13 mouse cellular contexts compared by ENCODE assay signal in genomic region chr4:88805761-88806160, GRCm38 (mm10). TPM values are rescaled to one million over a fixed set of nuclear protein-coding genes. Genes with fewer than 3 reads are reported as not detected.
A peak's percentile ranks its signal among the peaks of the same experiment; 100 is the strongest.
DNase-seq lines count a peak whose midpoint lies in the region; ATAC-seq and TF ChIP-seq lines count a peak whose summit lies in the region.
"Not testable (repeated sequence)": the region's sequence is repeated elsewhere in the genome, so short reads cannot be mapped to it uniquely, and the experiment has no call there.
"Had no signal": no experiment of that assay in that cellular context is flagged by ENCODE, and none has a peak within 500 bp of the region (broad histone marks: within the 10 kb centered on the region; RNA-seq: fewer than 3 reads in every experiment).

No protein-coding gene starts in this region.

- intact Hi-C loops in heart, adult 2 months (cut with DNase I): not testable (repeated sequence)

- H3K4me3 ChIP-seq in forebrain, embryonic 11.5 days (ENCODE audit: low read depth, low read length); heart, adult 2 months; hindbrain, embryonic 12.5 days; kidney, postnatal 0 days (replicated peaks; ENCODE audit: low read depth, low read length); liver, embryonic 13.5 days (replicated peaks); midbrain, embryonic 13.5 days (replicated peaks): not testable (repeated sequence)
- 0 out of 2 replicates have a peak overlapping the region, but pooled peaks have one; percentile 23 for H3K4me3 ChIP-seq in stomach, embryonic 15.5 days (replicated peaks)

- peak; percentile 34 for TF ChIP-seq CTCF in heart, adult 2 months (IDR thresholded peaks at IDR 0.05)
- TF ChIP-seq CTCF in kidney, postnatal 0 days (IDR thresholded peaks at IDR 0.05; ENCODE audit: low read depth): peak; percentile 39

- TF ChIP-seq EP300 in heart, adult 2 months (IDR thresholded peaks at IDR 0.05; ENCODE audit: insufficient read depth, low read depth, low read length): not testable (repeated sequence)

- not testable (repeated sequence) for H3K79me2 ChIP-seq in heart, adult 2 months (replicated peaks; ENCODE audit: control insufficient read depth, insufficient read depth, low read length)

- H3K4me1 ChIP-seq in forebrain, embryonic 11.5 days (replicated peaks; ENCODE audit: control insufficient read depth, insufficient read depth, low read length); heart, adult 2 months (ENCODE audit: control insufficient read depth, insufficient read depth, low read length); hindbrain, embryonic 12.5 days; kidney, postnatal 0 days (replicated peaks; ENCODE audit: insufficient read depth, low read length); liver, embryonic 13.5 days (replicated peaks); midbrain, embryonic 13.5 days (replicated peaks); stomach, embryonic 15.5 days: not testable (repeated sequence)

- not testable (repeated sequence) for H3K27ac ChIP-seq in forebrain, embryonic 11.5 days (ENCODE audit: low read depth, low read length); heart, adult 2 months; hindbrain, embryonic 12.5 days; kidney, postnatal 0 days; liver, embryonic 13.5 days; midbrain, embryonic 13.5 days; stomach, embryonic 15.5 days

- H3K4me2 ChIP-seq in forebrain, embryonic 11.5 days (ENCODE audit: low read depth, low read length, severe bottlenecking): peak overlapping the region; percentile 27; the same call in 1 of the 2 replicates
- peak overlapping the region; percentile 43 for H3K4me2 ChIP-seq in hindbrain, embryonic 12.5 days (replicated peaks)
- not testable (repeated sequence) for H3K4me2 ChIP-seq in kidney, postnatal 0 days (ENCODE audit: low read length); stomach, embryonic 15.5 days
- H3K4me2 ChIP-seq in liver, embryonic 13.5 days: peak overlapping the region; percentile 42; the same call in 1 of the 2 replicates
- H3K4me2 ChIP-seq in midbrain, embryonic 13.5 days (replicated peaks): peak overlapping the region; percentile 45

- not testable (repeated sequence) for H3K9me3 ChIP-seq in forebrain, embryonic 11.5 days (ENCODE audit: control insufficient read depth, low read length); hindbrain, embryonic 12.5 days (replicated peaks); kidney, postnatal 0 days (replicated peaks; ENCODE audit: low read length); liver, embryonic 13.5 days (replicated peaks); midbrain, embryonic 13.5 days; stomach, embryonic 15.5 days

- not testable (repeated sequence) for H3K36me3 ChIP-seq in forebrain, embryonic 11.5 days (ENCODE audit: control insufficient read depth, insufficient read depth, low read length); heart, adult 2 months (ENCODE audit: control insufficient read depth, insufficient read depth, low read length); hindbrain, embryonic 12.5 days; kidney, postnatal 0 days (ENCODE audit: insufficient read depth, low read length); liver, embryonic 13.5 days; midbrain, embryonic 13.5 days; stomach, embryonic 15.5 days

- H3K27me3 ChIP-seq in forebrain, embryonic 11.5 days (ENCODE audit: control insufficient read depth, insufficient read depth, low read length); heart, adult 2 months (ENCODE audit: control insufficient read depth, insufficient read depth, low read length); hindbrain, embryonic 12.5 days; kidney, postnatal 0 days (ENCODE audit: insufficient read depth, low read length); stomach, embryonic 15.5 days (replicated peaks): not testable (repeated sequence)
- peaks cover 12% of the 10 kb centered on the region; the same call in 1 of the 2 replicates for H3K27me3 ChIP-seq in liver, embryonic 13.5 days
- peaks cover 15% of the 10 kb centered on the region; the same call in 1 of the 2 replicates for H3K27me3 ChIP-seq in midbrain, embryonic 13.5 days

- 0% methylated on average over 11 of the region's 34 CpGs for WGBS in forebrain, embryonic 11.5 days
- 0% methylated on average over 17 of the region's 34 CpGs for WGBS in heart, adult 2 months
- 0% methylated on average over 7 of the region's 34 CpGs for WGBS in hindbrain, embryonic 12.5 days
- WGBS in kidney, postnatal 0 days: no CpG with 5 or more reads among the region's 34 CpGs
- WGBS in liver, embryonic 13.5 days (ENCODE audit: insufficient replicate concordance): 0% methylated on average over 9 of the region's 34 CpGs
- no CpG with 5 or more reads among the region's 34 CpGs for WGBS in midbrain, embryonic 13.5 days
- 0% methylated on average over 14 of the region's 34 CpGs for WGBS in stomach, embryonic 15.5 days

- ATAC-seq in forebrain, embryonic 11.5 days (replicated peaks; ENCODE audit: low FRiP score); hindbrain, embryonic 12.5 days (ENCODE audit: low FRiP score); kidney, postnatal 0 days (replicated peaks; ENCODE audit: low FRiP score, low read depth); liver, embryonic 13.5 days (ENCODE audit: low read depth); midbrain, embryonic 13.5 days; stomach, embryonic 15.5 days (ENCODE audit: insufficient read depth, low FRiP score, low read depth): not testable (repeated sequence)

- peak; percentile 49 to 57 for DNase-seq in adrenal gland, postnatal 36 days
- DNase-seq in forebrain, embryonic 11.5 days (ENCODE audit: low spot score); kidney, postnatal 0 days (ENCODE audit: low spot score); liver, embryonic 13.5 days: not testable (repeated sequence)
- DNase-seq in heart, adult 2 months: peak; percentile 54 to 55

- TF ChIP-seq POLR2A in heart, adult 2 months (IDR thresholded peaks at IDR 0.05; ENCODE audit: insufficient read depth, low read depth, low read length): not testable (repeated sequence)

- not testable (repeated sequence) for H3K9ac ChIP-seq in forebrain, embryonic 11.5 days (ENCODE audit: low read length); hindbrain, embryonic 12.5 days; kidney, postnatal 0 days (ENCODE audit: low read depth, low read length); liver, embryonic 13.5 days; midbrain, embryonic 13.5 days (replicated peaks); stomach, embryonic 15.5 days
- H3K9ac ChIP-seq in heart, adult 2 months (ENCODE audit: low read depth, low read length): peak overlapping the region; percentile 59; the same call in 1 of the 2 replicates

RNA-seq across cellular contexts. Expression of gene Gm13288, which starts 0.4 kb away (rescaled TPM):
- total RNA-seq in adrenal gland, postnatal 36 days (2021): under 1 TPM in 1 of 2 experiments, not detected in 1; 0.10 TPM
- not detected in 2 replicates for polyA plus RNA-seq in forebrain, embryonic 11.5 days (2014; fragmentation: Nextera tagmentation; extraction: Ambion mirVana)
- not detected for total RNA-seq in heart, adult 2 months (2021)
- not detected in 2 replicates for polyA plus RNA-seq in heart, adult 2 months (2012; rRNA removed)
- not detected in 2 replicates for polyA plus RNA-seq in hindbrain, embryonic 12.5 days (2016; fragmentation: Nextera tagmentation; extraction: Ambion mirVana)
- polyA plus RNA-seq in kidney, postnatal 0 days (2015; fragmentation: Nextera tagmentation; extraction: Ambion mirVana): 0.09 TPM in 1 of 2 replicates, not detected in the other
- polyA plus RNA-seq in liver, embryonic 13.5 days (2015; fragmentation: Nextera tagmentation; extraction: Ambion mirVana): not detected in 2 replicates
- not detected in 2 replicates for polyA plus RNA-seq in midbrain, embryonic 13.5 days (2015; fragmentation: Nextera tagmentation; extraction: Ambion mirVana)
- not detected in 2 replicates for polyA plus RNA-seq in stomach, embryonic 15.5 days (2015; fragmentation: Nextera tagmentation; extraction: Ambion mirVana)
- total RNA-seq: CH12.LX; gastrocnemius, postnatal 36 days; left cerebral cortex, postnatal 25 days had no signal
- polyA plus RNA-seq: embryonic facial prominence, embryonic 11.5 days had no signal

RNA-seq across cellular contexts. Expression of gene Gm13287, which starts 2.7 kb away (rescaled TPM):
- total RNA-seq in adrenal gland, postnatal 36 days (2021): not detected
- polyA plus RNA-seq in forebrain, embryonic 11.5 days (2014; fragmentation: Nextera tagmentation; extraction: Ambion mirVana): not detected in 2 replicates
- total RNA-seq in heart, adult 2 months (2021): not detected
- polyA plus RNA-seq in heart, adult 2 months (2012; rRNA removed): not detected in 2 replicates
- not detected in 2 replicates for polyA plus RNA-seq in hindbrain, embryonic 12.5 days (2016; fragmentation: Nextera tagmentation; extraction: Ambion mirVana)
- not detected in 2 replicates for polyA plus RNA-seq in kidney, postnatal 0 days (2015; fragmentation: Nextera tagmentation; extraction: Ambion mirVana)
- polyA plus RNA-seq in liver, embryonic 13.5 days (2015; fragmentation: Nextera tagmentation; extraction: Ambion mirVana): not detected in 2 replicates
- polyA plus RNA-seq in midbrain, embryonic 13.5 days (2015; fragmentation: Nextera tagmentation; extraction: Ambion mirVana): not detected in 2 replicates
- 0.41 TPM in 1 of 2 replicates, not detected in the other for polyA plus RNA-seq in stomach, embryonic 15.5 days (2015; fragmentation: Nextera tagmentation; extraction: Ambion mirVana)
- total RNA-seq: CH12.LX; gastrocnemius, postnatal 36 days; left cerebral cortex, postnatal 25 days had no signal
- polyA plus RNA-seq: embryonic facial prominence, embryonic 11.5 days; midbrain, embryonic 10.5 days had no signal

RNA-seq across cellular contexts. Expression of gene Gm13285, which starts 6.3 kb away (rescaled TPM):
- total RNA-seq in adrenal gland, postnatal 36 days (2021): not detected
- polyA plus RNA-seq in forebrain, embryonic 11.5 days (2014; fragmentation: Nextera tagmentation; extraction: Ambion mirVana): 1.3 TPM in 1 of 2 replicates, not detected in the other
- total RNA-seq in heart, adult 2 months (2021): not detected
- not detected in 2 replicates for polyA plus RNA-seq in heart, adult 2 months (2012; rRNA removed)
- polyA plus RNA-seq in hindbrain, embryonic 12.5 days (2016; fragmentation: Nextera tagmentation; extraction: Ambion mirVana): 0.26 and 0.95 TPM in 2 replicates
- 1.3 TPM in 1 of 2 replicates, not detected in the other for polyA plus RNA-seq in kidney, postnatal 0 days (2015; fragmentation: Nextera tagmentation; extraction: Ambion mirVana)
- polyA plus RNA-seq in liver, embryonic 13.5 days (2015; fragmentation: Nextera tagmentation; extraction: Ambion mirVana): 0.25 and 0.31 TPM in 2 replicates
- polyA plus RNA-seq in midbrain, embryonic 13.5 days (2015; fragmentation: Nextera tagmentation; extraction: Ambion mirVana): 0.19 and 0.28 TPM in 2 replicates
- polyA plus RNA-seq in stomach, embryonic 15.5 days (2015; fragmentation: Nextera tagmentation; extraction: Ambion mirVana): 0.94 and 1.3 TPM in 2 replicates
- total RNA-seq: CH12.LX; gastrocnemius, postnatal 36 days; left cerebral cortex, postnatal 25 days had no signal
- polyA plus RNA-seq: midbrain, embryonic 10.5 days had no signal

RNA-seq across cellular contexts. Expression of gene Gm13279, which starts 8.6 kb away (rescaled TPM):
- total RNA-seq in adrenal gland, postnatal 36 days (2021): not detected
- not detected in 2 replicates for polyA plus RNA-seq in forebrain, embryonic 11.5 days (2014; fragmentation: Nextera tagmentation; extraction: Ambion mirVana)
- not detected for total RNA-seq in heart, adult 2 months (2021)
- not detected in 2 replicates for polyA plus RNA-seq in heart, adult 2 months (2012; rRNA removed)
- not detected in 2 replicates for polyA plus RNA-seq in hindbrain, embryonic 12.5 days (2016; fragmentation: Nextera tagmentation; extraction: Ambion mirVana)
- not detected in 2 replicates for polyA plus RNA-seq in kidney, postnatal 0 days (2015; fragmentation: Nextera tagmentation; extraction: Ambion mirVana)
- polyA plus RNA-seq in liver, embryonic 13.5 days (2015; fragmentation: Nextera tagmentation; extraction: Ambion mirVana): not detected in 2 replicates
- not detected in 2 replicates for polyA plus RNA-seq in midbrain, embryonic 13.5 days (2015; fragmentation: Nextera tagmentation; extraction: Ambion mirVana)
- polyA plus RNA-seq in stomach, embryonic 15.5 days (2015; fragmentation: Nextera tagmentation; extraction: Ambion mirVana): not detected in 2 replicates
- total RNA-seq: CH12.LX; gastrocnemius, postnatal 36 days; left cerebral cortex, postnatal 25 days had no signal
- polyA plus RNA-seq: embryonic facial prominence, embryonic 11.5 days; midbrain, embryonic 10.5 days had no signal

RNA-seq across cellular contexts. Expression of gene Ifna7, which starts 10.3 kb away (rescaled TPM):
- total RNA-seq in adrenal gland, postnatal 36 days (2021): not detected
- polyA plus RNA-seq in forebrain, embryonic 11.5 days (2014; fragmentation: Nextera tagmentation; extraction: Ambion mirVana): not detected in 2 replicates
- not detected for total RNA-seq in heart, adult 2 months (2021)
- polyA plus RNA-seq in heart, adult 2 months (2012; rRNA removed): not detected in 2 replicates
- not detected in 2 replicates for polyA plus RNA-seq in hindbrain, embryonic 12.5 days (2016; fragmentation: Nextera tagmentation; extraction: Ambion mirVana)
- polyA plus RNA-seq in kidney, postnatal 0 days (2015; fragmentation: Nextera tagmentation; extraction: Ambion mirVana): not detected in 2 replicates
- polyA plus RNA-seq in liver, embryonic 13.5 days (2015; fragmentation: Nextera tagmentation; extraction: Ambion mirVana): not detected in 2 replicates
- not detected in 2 replicates for polyA plus RNA-seq in midbrain, embryonic 13.5 days (2015; fragmentation: Nextera tagmentation; extraction: Ambion mirVana)
- not detected in 2 replicates for polyA plus RNA-seq in stomach, embryonic 15.5 days (2015; fragmentation: Nextera tagmentation; extraction: Ambion mirVana)
- total RNA-seq: CH12.LX; gastrocnemius, postnatal 36 days; left cerebral cortex, postnatal 25 days had no signal
- polyA plus RNA-seq: embryonic facial prominence, embryonic 11.5 days; midbrain, embryonic 10.5 days had no signal
